Mouse (Mus musculus): Measurements from ENCODE around the gene Tlx2. TPM values are rescaled to one million over a fixed set of nuclear protein-coding genes. Genes with fewer than 3 reads are reported as not detected.

Tlx2 gene
- polyA plus RNA-seq, 1 experiment from 2014 or later: 1.9 TPM

DNA sequence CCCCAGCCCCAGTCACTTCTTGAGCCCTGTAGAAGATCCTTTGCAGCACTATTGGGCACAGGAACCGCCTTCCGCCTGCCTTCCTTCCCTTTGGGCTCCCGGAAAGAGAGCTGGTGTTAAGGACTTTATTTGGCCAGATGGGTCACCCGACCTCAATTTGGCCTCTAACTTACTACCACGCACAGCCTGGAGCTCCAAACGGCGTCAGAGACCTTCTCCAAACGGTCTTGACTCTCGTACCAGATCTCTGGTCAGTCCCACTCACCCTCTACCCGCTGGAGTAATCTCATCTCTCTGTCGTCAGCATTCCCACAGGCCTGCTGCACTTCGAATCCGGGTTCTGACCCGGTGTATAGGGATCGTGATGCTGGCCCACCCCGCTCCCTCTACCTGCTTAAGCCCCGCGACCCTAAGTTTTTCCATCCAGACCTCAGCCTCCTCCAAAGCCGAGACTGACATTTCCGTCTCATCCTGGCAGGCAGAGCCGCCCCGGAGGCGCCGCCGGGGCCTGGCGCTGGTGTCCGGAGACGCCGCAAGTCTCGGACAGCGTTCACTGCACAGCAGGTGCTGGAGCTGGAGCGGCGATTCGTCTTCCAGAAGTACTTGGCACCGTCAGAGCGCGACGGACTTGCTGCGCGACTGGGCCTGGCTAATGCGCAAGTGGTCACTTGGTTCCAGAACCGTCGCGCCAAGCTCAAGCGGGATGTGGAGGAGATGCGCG is 17.3 kb upstream of the Tlx2 start:
- ATAC-seq (ENCODE audit: insufficient number of reproducible peaks, insufficient read depth, low FRiP score, low read depth): no peak
- H3K4me1 ChIP-seq (ENCODE audit: control insufficient read depth in 2 of 2, insufficient read depth in 2 of 2, low read length in 2 of 2): peaks cover 5 to 18% of the 10 kb centered on the region in 2 experiments; a peak in 3 of 4 replicates
- peak overlapping the region; percentile 57 for H3K4me2 ChIP-seq (ENCODE audit: low read length)
- 2% methylated on average over 47 of the region's 47 CpGs for WGBS
- H3K9ac ChIP-seq (ENCODE audit: low read length): peak overlapping the region; percentile 5; the same call in 1 of the 2 replicates
- H3K27me3 ChIP-seq (ENCODE audit: control insufficient read depth, insufficient read depth, low read length): peaks cover 85% of the 10 kb centered on the region
- H3K4me3 ChIP-seq (ENCODE audit: control insufficient read depth in 1 of 2, insufficient read depth in 1 of 2, low read depth in 1 of 2, low read length in 2 of 2): peak overlapping the region; percentile 26 to 28
- H3K9me3 ChIP-seq (ENCODE audit: control insufficient read depth, low read length): no peaks in the 10 kb centered on the region
- H3K27ac ChIP-seq (replicated peaks in 1 of 2; ENCODE audit: control insufficient read depth in 1 of 2, insufficient read depth in 1 of 2, low read depth in 2 of 2, low read length in 2 of 2): no peak overlapping the region
- H3K36me3 ChIP-seq (ENCODE audit: control insufficient read depth, insufficient read depth, low read length): peaks cover 3% of the 10 kb centered on the region; the same call in 1 of the 2 replicates

DNA sequence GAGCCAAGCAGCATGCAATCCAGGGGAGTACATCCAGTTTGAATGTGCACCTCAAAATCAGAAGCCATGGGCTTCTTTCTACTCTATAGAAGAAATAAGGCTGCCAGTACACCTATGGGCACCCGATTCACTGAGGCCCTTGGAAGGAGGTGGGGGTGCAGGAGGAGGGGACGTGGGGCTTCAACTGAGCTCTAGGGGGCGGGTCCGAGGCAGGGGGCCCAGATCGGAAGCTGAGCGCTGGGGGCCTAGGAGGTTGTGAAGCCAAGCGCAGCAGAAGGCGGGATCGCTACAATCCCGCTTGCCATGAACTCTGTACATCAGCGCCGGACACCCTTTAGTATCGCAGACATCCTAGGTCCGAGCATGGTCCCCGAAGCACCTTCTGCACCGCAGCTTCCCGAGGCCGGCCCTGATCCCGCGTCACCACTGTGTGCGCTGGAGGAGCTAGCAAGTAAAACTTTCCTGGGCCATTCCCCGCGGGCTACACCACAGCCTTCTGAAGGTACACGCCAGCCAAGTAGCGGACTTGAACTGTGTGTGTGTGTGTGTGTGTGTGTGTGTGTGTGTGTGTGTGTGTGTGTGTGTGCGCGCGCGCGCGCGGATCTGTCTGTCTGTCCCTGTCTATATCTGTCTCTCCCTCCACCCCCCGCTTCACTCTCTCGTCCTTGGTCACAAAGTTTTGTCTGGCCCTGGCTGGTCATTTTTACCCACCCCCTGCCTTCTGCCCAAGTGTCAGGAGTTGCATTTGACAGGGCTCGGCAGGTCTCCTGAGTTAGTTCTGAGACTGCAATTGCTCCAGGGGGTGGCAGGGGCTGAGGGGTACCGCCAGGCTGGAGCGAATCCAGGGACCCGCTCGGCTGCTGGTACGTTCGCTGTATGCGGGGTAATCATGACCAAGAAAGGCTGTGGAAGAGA is 16.3 kb upstream of the Tlx2 start, which contains the start of gene Lbx2:
Gene Lbx2 (plus strand): TSS at position 247 of the 915 bp plus-strand sequence.
- Histone ChIP-seq H3K27me3 (ENCODE audit: control insufficient read depth, insufficient read depth, low read length) (peaks cover 88% of the 10 kb centered on the region), H3K4me2 (ENCODE audit: low read length) (peak within 1 kb of the TSS; percentile 57), H3K4me1 (ENCODE audit: control insufficient read depth in 2 of 2, insufficient read depth in 2 of 2, low read length in 2 of 2) (peaks cover 5 to 18% of the 10 kb centered on the region in 2 experiments; a peak in 3 of 4 replicates), H3K27ac (replicated peaks in 1 of 2; ENCODE audit: control insufficient read depth in 1 of 2, insufficient read depth in 1 of 2, low read depth in 2 of 2, low read length in 2 of 2) (no peak within 1 kb of the TSS), H3K9me3 (ENCODE audit: control insufficient read depth, low read length) (no peaks in the 10 kb centered on the region), H3K36me3 (ENCODE audit: control insufficient read depth, insufficient read depth, low read length) (peaks cover 8% of the 10 kb centered on the region; the same call in 1 of the 2 replicates), H3K9ac (ENCODE audit: low read length) (peak within 1 kb of the TSS; percentile 44; the same call in 1 of the 2 replicates), H3K4me3 (ENCODE audit: control insufficient read depth in 1 of 2, insufficient read depth in 1 of 2, low read depth in 1 of 2, low read length in 2 of 2) (peak within 1 kb of the TSS; percentile 26 to 28)
- no peak for ATAC-seq (ENCODE audit: insufficient number of reproducible peaks, insufficient read depth, low FRiP score, low read depth)
- WGBS: 2% methylated on average over 42 of the region's 42 CpGs

DNA sequence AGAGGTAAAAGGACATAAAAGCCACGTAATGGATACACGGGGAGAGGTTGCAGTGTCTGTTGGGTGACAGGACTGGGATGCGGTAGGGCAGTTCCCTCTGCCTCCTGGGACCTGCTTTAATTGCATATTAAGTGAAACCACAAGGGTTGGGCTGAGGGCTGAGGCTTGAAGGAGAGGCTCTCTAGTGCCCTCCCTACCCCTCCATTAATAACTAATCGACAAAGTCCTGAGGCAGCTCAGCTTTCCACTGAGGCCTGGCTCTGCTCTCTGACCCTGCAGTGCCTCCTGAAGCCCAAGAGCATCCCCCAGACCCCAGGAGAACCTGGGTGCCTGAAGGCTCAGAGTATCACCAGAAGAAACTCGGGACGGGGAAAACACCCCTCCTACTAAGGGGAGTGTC is 14.4 kb upstream of the Tlx2 start:
- Histone ChIP-seq H3K9ac (ENCODE audit: low read length) (no peak overlapping the region), H3K4me1 (ENCODE audit: control insufficient read depth in 2 of 2, insufficient read depth in 2 of 2, low read length in 2 of 2) (peaks cover 5 to 18% of the 10 kb centered on the region in 2 experiments; a peak in 3 of 4 replicates), H3K4me3 (ENCODE audit: control insufficient read depth in 1 of 2, insufficient read depth in 1 of 2, low read depth in 1 of 2, low read length in 2 of 2) (no peak overlapping the region), H3K27me3 (ENCODE audit: control insufficient read depth, insufficient read depth, low read length) (peaks cover 71% of the 10 kb centered on the region), H3K4me2 (ENCODE audit: low read length) (no peak overlapping the region), H3K36me3 (ENCODE audit: control insufficient read depth, insufficient read depth, low read length) (peaks cover 19% of the 10 kb centered on the region), H3K27ac (replicated peaks in 1 of 2; ENCODE audit: control insufficient read depth in 1 of 2, insufficient read depth in 1 of 2, low read depth in 2 of 2, low read length in 2 of 2) (no peak overlapping the region), H3K9me3 (ENCODE audit: control insufficient read depth, low read length) (no peaks in the 10 kb centered on the region)
- ATAC-seq (ENCODE audit: insufficient number of reproducible peaks, insufficient read depth, low FRiP score, low read depth): no peak
- WGBS: 6% methylated on average over 6 of the region's 6 CpGs

DNA sequence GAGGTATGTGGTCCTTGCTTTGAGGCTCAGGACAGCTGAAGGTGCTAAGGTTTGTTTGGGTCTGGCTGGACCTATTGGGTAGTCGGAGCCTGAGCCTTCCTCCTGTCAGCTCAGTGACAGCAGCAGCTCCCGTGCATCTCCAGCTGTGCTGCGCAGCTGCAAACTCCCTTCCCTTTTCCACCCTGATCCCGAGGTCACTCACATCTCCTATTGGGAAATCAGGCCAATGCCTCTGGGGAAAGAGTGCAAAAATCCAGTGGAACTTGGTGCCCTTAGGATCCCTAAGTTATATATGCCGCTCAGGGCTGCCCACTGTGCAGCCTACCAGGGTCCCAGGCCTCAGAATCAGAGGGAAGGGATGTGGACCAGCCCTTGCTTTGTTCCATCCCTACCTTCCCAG is 13.4 kb upstream of the Tlx2 start:
- no peak for ATAC-seq (ENCODE audit: insufficient number of reproducible peaks, insufficient read depth, low FRiP score, low read depth)
- Histone ChIP-seq H3K27me3 (ENCODE audit: control insufficient read depth, insufficient read depth, low read length) (peaks cover 63% of the 10 kb centered on the region), H3K36me3 (ENCODE audit: control insufficient read depth, insufficient read depth, low read length) (peaks cover 19% of the 10 kb centered on the region), H3K4me2 (ENCODE audit: low read length) (no peak overlapping the region), H3K9ac (ENCODE audit: low read length) (no peak overlapping the region), H3K9me3 (ENCODE audit: control insufficient read depth, low read length) (no peaks in the 10 kb centered on the region), H3K27ac (replicated peaks in 1 of 2; ENCODE audit: control insufficient read depth in 1 of 2, insufficient read depth in 1 of 2, low read depth in 2 of 2, low read length in 2 of 2) (no peak overlapping the region), H3K4me3 (ENCODE audit: control insufficient read depth in 1 of 2, insufficient read depth in 1 of 2, low read depth in 1 of 2, low read length in 2 of 2) (no peak overlapping the region), H3K4me1 (ENCODE audit: control insufficient read depth in 2 of 2, insufficient read depth in 2 of 2, low read length in 2 of 2) (peaks cover 9 to 26% of the 10 kb centered on the region in 2 experiments; a peak in 3 of 4 replicates)
- 14% methylated on average over 5 of the region's 5 CpGs for WGBS

DNA sequence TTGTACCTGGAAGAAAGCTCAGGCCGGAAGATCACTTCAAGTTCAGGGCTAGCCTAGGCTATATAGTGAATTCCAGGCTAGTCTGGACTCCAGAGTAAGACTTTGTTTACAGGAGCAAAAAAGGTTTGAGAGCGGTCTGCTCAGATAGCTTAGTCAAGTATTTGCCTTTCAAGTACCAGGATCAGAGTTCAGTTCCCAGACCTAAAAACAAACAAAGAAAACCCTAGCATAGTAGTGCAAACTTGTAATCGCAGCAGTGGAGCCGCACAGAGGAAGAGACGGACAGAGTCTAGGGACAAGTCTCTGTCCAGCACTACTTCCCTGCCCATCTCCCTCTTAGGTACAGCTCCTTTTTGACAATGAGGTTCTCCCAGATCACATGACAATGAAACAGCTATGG is 10.1 kb upstream of the Tlx2 start:
- Histone ChIP-seq H3K4me2 (ENCODE audit: low read length) (no peak overlapping the region), H3K9ac (ENCODE audit: low read length) (no peak overlapping the region), H3K4me1 (ENCODE audit: control insufficient read depth in 2 of 2, insufficient read depth in 2 of 2, low read length in 2 of 2) (peaks cover 4 to 8% of the 10 kb centered on the region in 2 experiments; a peak in 3 of 4 replicates), H3K9me3 (ENCODE audit: control insufficient read depth, low read length) (no peaks in the 10 kb centered on the region), H3K27me3 (ENCODE audit: control insufficient read depth, insufficient read depth, low read length) (peaks cover 54% of the 10 kb centered on the region), H3K36me3 (ENCODE audit: control insufficient read depth, insufficient read depth, low read length) (peaks cover 19% of the 10 kb centered on the region), H3K27ac (replicated peaks in 1 of 2; ENCODE audit: control insufficient read depth in 1 of 2, insufficient read depth in 1 of 2, low read depth in 2 of 2, low read length in 2 of 2) (no peak overlapping the region), H3K4me3 (ENCODE audit: control insufficient read depth in 1 of 2, insufficient read depth in 1 of 2, low read depth in 1 of 2, low read length in 2 of 2) (no peak overlapping the region)
- WGBS: 96% methylated on average over 5 of the region's 5 CpGs
- no peak for ATAC-seq (ENCODE audit: insufficient number of reproducible peaks, insufficient read depth, low FRiP score, low read depth)

DNA sequence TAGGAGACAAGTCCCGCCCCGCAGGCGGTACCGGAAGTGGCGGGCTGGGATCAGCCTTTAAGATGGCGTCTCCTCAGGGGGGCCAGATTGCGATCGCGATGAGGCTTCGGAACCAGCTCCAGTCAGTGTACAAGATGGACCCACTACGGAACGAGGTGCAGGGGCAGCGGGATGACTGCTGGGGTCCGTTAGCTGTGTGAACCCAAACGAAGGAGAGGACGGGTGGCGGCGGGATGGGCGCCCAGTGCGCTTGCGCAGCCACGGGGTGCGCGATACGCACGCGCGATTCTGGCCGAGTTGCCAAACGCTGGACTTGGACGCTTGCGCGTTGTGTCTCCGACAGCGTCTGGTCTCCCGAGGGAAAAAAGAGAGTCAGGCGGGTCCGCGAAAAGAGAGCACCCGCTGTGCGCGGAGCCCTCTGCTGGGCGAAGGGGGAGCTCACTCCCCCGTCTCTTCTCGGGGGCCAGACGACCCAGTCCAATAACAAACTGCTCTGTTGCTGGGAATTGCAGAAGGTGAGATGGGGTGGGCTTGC is 8.3 kb upstream of the Tlx2 start:
- Histone ChIP-seq H3K27ac (replicated peaks in 1 of 2; ENCODE audit: control insufficient read depth in 1 of 2, insufficient read depth in 1 of 2, low read depth in 2 of 2, low read length in 2 of 2) (peak overlapping the region; percentile 71 to 82), H3K9me3 (ENCODE audit: control insufficient read depth, low read length) (no peaks in the 10 kb centered on the region), H3K27me3 (ENCODE audit: control insufficient read depth, insufficient read depth, low read length) (peaks cover 54% of the 10 kb centered on the region), H3K36me3 (ENCODE audit: control insufficient read depth, insufficient read depth, low read length) (peaks cover 19% of the 10 kb centered on the region), H3K4me1 (ENCODE audit: control insufficient read depth in 2 of 2, insufficient read depth in 2 of 2, low read length in 2 of 2) (peaks cover 4 to 8% of the 10 kb centered on the region in 2 experiments; a peak in 3 of 4 replicates), H3K4me3 (ENCODE audit: control insufficient read depth in 1 of 2, insufficient read depth in 1 of 2, low read depth in 1 of 2, low read length in 2 of 2) (peak overlapping the region; percentile 78 to 91), H3K9ac (ENCODE audit: low read length) (peak overlapping the region; percentile 85), H3K4me2 (ENCODE audit: low read length) (peak overlapping the region; percentile 100)
- under 1% methylated on average over 46 of the region's 46 CpGs for WGBS
- peak; percentile 92 for ATAC-seq (ENCODE audit: insufficient number of reproducible peaks, insufficient read depth, low FRiP score, low read depth)

DNA sequence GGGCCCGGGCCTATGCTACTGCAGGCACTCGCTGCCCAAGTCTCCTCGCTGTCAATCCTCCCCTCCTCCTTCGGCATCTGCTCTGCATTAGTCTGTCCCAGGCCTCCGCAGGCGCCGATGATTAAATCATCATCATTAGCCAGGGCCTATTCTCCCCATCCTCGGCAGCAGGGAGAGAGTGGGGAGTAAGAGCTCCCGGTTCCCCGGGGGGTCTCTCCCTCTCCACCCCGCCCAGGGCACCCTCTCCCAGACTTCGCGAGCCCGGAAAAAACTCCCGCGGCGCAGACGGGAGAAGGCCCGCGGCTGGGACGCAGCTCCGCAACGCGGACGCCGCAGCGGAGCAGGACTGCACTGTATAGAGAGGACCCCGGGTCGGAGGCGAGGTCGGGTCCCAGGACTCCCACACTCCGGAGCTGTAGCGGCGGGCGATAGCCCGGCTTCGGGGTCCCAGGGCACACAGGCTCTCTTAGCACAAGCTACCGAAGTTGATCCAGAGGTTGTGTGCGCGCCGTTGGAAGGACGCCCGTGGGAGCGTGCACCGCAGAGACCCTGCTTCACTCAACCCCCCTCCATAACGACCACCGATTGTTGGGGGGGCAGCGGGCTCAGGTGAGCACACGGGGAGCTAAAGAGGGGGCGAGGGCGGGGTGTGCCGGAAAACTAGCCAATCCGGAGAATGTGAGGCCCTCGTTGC is 7.7 kb upstream of the Tlx2 start, which contains the start of gene Pcgf1:
Gene Pcgf1 (plus strand): TSS at position 240 of the 694 bp plus-strand sequence.
- Histone ChIP-seq H3K4me2 (ENCODE audit: low read length) (peak within 1 kb of the TSS; percentile 100), H3K4me1 (ENCODE audit: control insufficient read depth in 2 of 2, insufficient read depth in 2 of 2, low read length in 2 of 2) (peaks cover 4 to 8% of the 10 kb centered on the region in 2 experiments; a peak in 3 of 4 replicates), H3K27me3 (ENCODE audit: control insufficient read depth, insufficient read depth, low read length) (peaks cover 51% of the 10 kb centered on the region), H3K9ac (ENCODE audit: low read length) (peak within 1 kb of the TSS; percentile 85), H3K4me3 (ENCODE audit: control insufficient read depth in 1 of 2, insufficient read depth in 1 of 2, low read depth in 1 of 2, low read length in 2 of 2) (peak within 1 kb of the TSS; percentile 78 to 91), H3K36me3 (ENCODE audit: control insufficient read depth, insufficient read depth, low read length) (peaks cover 19% of the 10 kb centered on the region), H3K27ac (replicated peaks in 1 of 2; ENCODE audit: control insufficient read depth in 1 of 2, insufficient read depth in 1 of 2, low read depth in 2 of 2, low read length in 2 of 2) (peak within 1 kb of the TSS; percentile 71 to 82), H3K9me3 (ENCODE audit: control insufficient read depth, low read length) (no peaks in the 10 kb centered on the region)
- WGBS: under 1% methylated on average over 53 of the region's 54 CpGs
- peak; percentile 54 for ATAC-seq (ENCODE audit: insufficient number of reproducible peaks, insufficient read depth, low FRiP score, low read depth)
